Mouse (Mus musculus): ENCODE measurements around the gene Astn2. TPM values are rescaled to one million over a fixed set of nuclear protein-coding genes. Genes with fewer than 3 reads are reported as not detected.
A peak's percentile ranks its signal among the peaks of the same experiment; 100 is the strongest.

Astn2 gene
- total and polyA plus RNA-seq, 2 experiments, result 0.77 to 1.2 TPM

- Histone ChIP-seq H3K79me2 (ENCODE audit: control insufficient read depth, insufficient read depth, low read length) (no peaks in the 10 kb centered on the region), H3K27ac (replicated peaks; ENCODE audit: insufficient read depth, low read depth, low read length) (no peak overlapping the region), H3K27me3 (ENCODE audit: control insufficient read depth, insufficient read depth, low read length) (no peaks in the 10 kb centered on the region; the same call in 1 of the 2 replicates), H3K4me1 (ENCODE audit: control insufficient read depth, insufficient read depth, low read length) (peaks cover 2% of the 10 kb centered on the region; the same call in 1 of the 2 replicates), H3K4me3 (ENCODE audit: insufficient read depth, low read depth, low read length) (no peak overlapping the region), H3K9ac (ENCODE audit: low read depth, low read length) (no peak overlapping the region), H3K36me3 (ENCODE audit: control insufficient read depth, insufficient read depth, low read length) (no peaks in the 10 kb centered on the region)
- WGBS, result 86% methylated on average over 1 of the region's 1 CpGs
- DNase-seq (ENCODE audit: extremely low read depth, low read depth, low spot score), result no peak
- TF ChIP-seq POLR2A (IDR thresholded peaks at IDR 0.05; ENCODE audit: extremely low read depth, insufficient read depth, low read length) (no peak), CTCF (IDR thresholded peaks at IDR 0.05; ENCODE audit: low read depth, low read length) (no peak)
Measured at GRCm38 (mm10) chr4:65951918-65952317, 452.5 kb downstream of the Astn2 start.

- Histone ChIP-seq H3K27me3 (ENCODE audit: control insufficient read depth, insufficient read depth, low read length) (no peaks in the 10 kb centered on the region), H3K4me3 (ENCODE audit: insufficient read depth, low read depth, low read length) (no peak overlapping the region), H3K36me3 (ENCODE audit: control insufficient read depth, insufficient read depth, low read length) (no peaks in the 10 kb centered on the region), H3K27ac (replicated peaks; ENCODE audit: insufficient read depth, low read depth, low read length) (no peak overlapping the region), H3K4me1 (ENCODE audit: control insufficient read depth, insufficient read depth, low read length) (peaks cover 6% of the 10 kb centered on the region; the same call in 1 of the 2 replicates), H3K9ac (ENCODE audit: low read depth, low read length) (no peak overlapping the region), H3K79me2 (ENCODE audit: control insufficient read depth, insufficient read depth, low read length) (no peaks in the 10 kb centered on the region)
- 19% methylated on average over 3 of the region's 3 CpGs for WGBS
- peak; percentile 99 for DNase-seq (ENCODE audit: extremely low read depth, low read depth, low spot score)
- TF ChIP-seq POLR2A (IDR thresholded peaks at IDR 0.05; ENCODE audit: extremely low read depth, insufficient read depth, low read length) (no peak), CTCF (IDR thresholded peaks at IDR 0.05; ENCODE audit: low read depth, low read length) (no peak)
Measured at GRCm38 (mm10) chr4:65947141-65947649, 457.2 kb downstream of the Astn2 start.

- WGBS, result 11% methylated on average over 2 of the region's 2 CpGs
- H3K4me3 ChIP-seq (ENCODE audit: insufficient read depth, low read depth, low read length), result no peak overlapping the region
- TF ChIP-seq CTCF (IDR thresholded peaks at IDR 0.05; ENCODE audit: low read depth, low read length) (no peak), POLR2A (IDR thresholded peaks at IDR 0.05; ENCODE audit: extremely low read depth, insufficient read depth, low read length) (no peak)
- H3K9ac ChIP-seq (ENCODE audit: low read depth, low read length), result no peak overlapping the region
- peaks cover 6% of the 10 kb centered on the region; the same call in 1 of the 2 replicates for H3K4me1 ChIP-seq (ENCODE audit: control insufficient read depth, insufficient read depth, low read length)
- H3K27ac ChIP-seq (replicated peaks; ENCODE audit: insufficient read depth, low read depth, low read length), result no peak overlapping the region
- no peaks in the 10 kb centered on the region for H3K36me3 ChIP-seq (ENCODE audit: control insufficient read depth, insufficient read depth, low read length)
- H3K79me2 ChIP-seq (ENCODE audit: control insufficient read depth, insufficient read depth, low read length), result no peaks in the 10 kb centered on the region
- no peaks in the 10 kb centered on the region for H3K27me3 ChIP-seq (ENCODE audit: control insufficient read depth, insufficient read depth, low read length)
- peak; percentile 96 for DNase-seq (ENCODE audit: extremely low read depth, low read depth, low spot score)
Measured at GRCm38 (mm10) chr4:65946021-65946420, 458.4 kb downstream of the Astn2 start.

- 21% methylated on average over 2 of the region's 2 CpGs for WGBS
- H3K4me3 ChIP-seq (ENCODE audit: insufficient read depth, low read depth, low read length), result no peak overlapping the region
- peak; percentile 96 for DNase-seq (ENCODE audit: extremely low read depth, low read depth, low spot score)
- TF ChIP-seq CTCF (IDR thresholded peaks at IDR 0.05; ENCODE audit: low read depth, low read length) (no peak), POLR2A (IDR thresholded peaks at IDR 0.05; ENCODE audit: extremely low read depth, insufficient read depth, low read length) (no peak)
- no peak overlapping the region for H3K27ac ChIP-seq (replicated peaks; ENCODE audit: insufficient read depth, low read depth, low read length)
- H3K27me3 ChIP-seq (ENCODE audit: control insufficient read depth, insufficient read depth, low read length), result no peaks in the 10 kb centered on the region
- H3K9ac ChIP-seq (ENCODE audit: low read depth, low read length), result no peak overlapping the region
- no peaks in the 10 kb centered on the region for H3K36me3 ChIP-seq (ENCODE audit: control insufficient read depth, insufficient read depth, low read length)
- peaks cover 3% of the 10 kb centered on the region; the same call in 1 of the 2 replicates for H3K4me1 ChIP-seq (ENCODE audit: control insufficient read depth, insufficient read depth, low read length)
- no peaks in the 10 kb centered on the region for H3K79me2 ChIP-seq (ENCODE audit: control insufficient read depth, insufficient read depth, low read length)
Measured at GRCm38 (mm10) chr4:65930901-65931300, 473.5 kb downstream of the Astn2 start.

- TF ChIP-seq POLR2A (IDR thresholded peaks at IDR 0.05; ENCODE audit: extremely low read depth, insufficient read depth, low read length) (no peak), CTCF (IDR thresholded peaks at IDR 0.05; ENCODE audit: low read depth, low read length) (no peak)
- no peaks in the 10 kb centered on the region for H3K36me3 ChIP-seq (ENCODE audit: control insufficient read depth, insufficient read depth, low read length)
- 78% methylated on average over 1 of the region's 1 CpGs for WGBS
- no peaks in the 10 kb centered on the region for H3K79me2 ChIP-seq (ENCODE audit: control insufficient read depth, insufficient read depth, low read length)
- H3K4me1 ChIP-seq (ENCODE audit: control insufficient read depth, insufficient read depth, low read length), result no peaks in the 10 kb centered on the region; the same call in 1 of the 2 replicates
- H3K27ac ChIP-seq (replicated peaks; ENCODE audit: insufficient read depth, low read depth, low read length), result no peak overlapping the region
- H3K9ac ChIP-seq (ENCODE audit: low read depth, low read length), result no peak overlapping the region
- no peaks in the 10 kb centered on the region for H3K27me3 ChIP-seq (ENCODE audit: control insufficient read depth, insufficient read depth, low read length)
- no peak for DNase-seq (ENCODE audit: extremely low read depth, low read depth, low spot score)
- no peak overlapping the region for H3K4me3 ChIP-seq (ENCODE audit: insufficient read depth, low read depth, low read length)
Measured at GRCm38 (mm10) chr4:65920294-65920693, 484.1 kb downstream of the Astn2 start.

Data from liver, adult 2 months (tissue).